Mouse (Mus musculus): Measurements from ENCODE around the gene Lix1l. TPM values are rescaled to one million over a fixed set of nuclear protein-coding genes. Genes with fewer than 3 reads are reported as not detected.

Gene Lix1l
- total RNA-seq, 2 experiments from 2014 or later, result 29.9 to 30.5 TPM

GRCm38 (mm10) chr3:96566661-96567450 lies 34.1 kb upstream of the Lix1l start:
- no peak for DNase-seq

DNA sequence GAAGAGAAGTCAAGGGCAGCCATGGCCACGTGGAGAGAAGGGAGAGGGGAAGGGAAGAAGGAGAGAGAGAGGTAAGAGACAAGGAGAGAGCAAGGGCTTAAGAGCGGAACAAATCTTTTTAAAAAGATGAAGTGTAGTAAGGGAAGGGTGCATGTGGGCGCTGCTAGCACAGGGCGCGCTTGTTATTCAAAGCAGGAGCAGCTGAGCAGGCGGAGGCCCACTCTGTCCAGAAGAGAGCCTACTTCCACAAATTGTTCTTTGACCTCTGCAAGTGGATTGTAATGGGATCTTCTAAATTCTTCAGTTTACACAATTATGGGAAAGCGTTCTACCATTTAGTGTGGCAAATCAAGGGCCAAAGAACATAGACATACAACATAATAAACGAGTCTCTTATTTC lies 32.3 kb upstream of the Lix1l start:
- DNase-seq, result no peak

DNA sequence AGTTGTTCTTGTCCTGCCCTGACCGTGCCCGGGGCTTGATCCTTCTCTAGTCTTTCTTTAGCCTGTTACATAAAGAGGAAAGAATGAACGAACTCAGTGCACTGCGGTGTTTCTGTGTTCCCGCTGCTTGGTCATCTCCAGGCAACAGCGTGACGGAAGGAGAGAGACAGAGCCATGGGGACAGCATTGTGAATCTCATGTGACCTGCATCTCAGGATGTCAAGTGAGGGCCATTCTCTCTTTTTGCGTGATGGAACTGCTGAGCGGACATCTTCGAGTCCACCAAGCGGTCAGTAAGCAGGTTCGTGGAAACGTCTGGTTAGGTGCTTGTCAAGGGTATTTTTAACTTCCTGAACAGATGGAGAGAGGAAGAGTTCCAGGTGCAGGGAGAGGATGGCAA lies 31.4 kb upstream of the Lix1l start:
- no peak for DNase-seq

DNA sequence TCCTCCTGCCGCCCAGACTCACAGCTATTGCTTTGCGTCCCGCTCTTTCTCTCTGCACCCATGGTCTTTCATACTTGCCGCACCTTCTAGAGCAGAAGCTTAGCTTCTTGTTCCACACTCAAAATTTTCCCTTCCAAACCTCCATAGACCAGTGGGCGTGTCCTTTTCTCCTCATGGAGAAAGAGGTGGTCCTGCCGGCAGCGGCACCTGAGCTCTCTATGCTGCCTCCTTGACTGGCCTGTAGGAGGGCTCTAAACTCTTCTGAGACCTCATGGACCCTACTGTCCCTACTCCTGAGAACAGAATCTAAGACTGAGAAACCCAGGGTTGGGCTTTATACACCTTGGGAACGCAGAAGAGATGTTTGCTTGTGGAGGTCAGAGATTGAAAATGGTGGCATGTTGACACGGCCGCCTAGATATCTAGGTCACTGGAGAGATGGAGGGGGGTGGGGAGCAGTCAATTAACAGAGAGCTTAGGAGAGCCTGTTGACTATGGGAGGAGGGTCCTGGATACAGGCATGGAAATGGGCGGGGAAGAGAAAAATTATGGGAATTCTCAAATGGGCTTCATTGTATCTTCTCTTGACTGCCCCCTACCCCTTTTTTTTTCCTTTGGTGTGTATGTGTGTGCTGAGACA lies 30.9 kb upstream of the Lix1l start:
- DNase-seq, result no peak

- DNase-seq, result no peak
These were observed 30.3 kb upstream of the Lix1l start for GRCm38 (mm10) chr3:96570643-96571042.

DNA sequence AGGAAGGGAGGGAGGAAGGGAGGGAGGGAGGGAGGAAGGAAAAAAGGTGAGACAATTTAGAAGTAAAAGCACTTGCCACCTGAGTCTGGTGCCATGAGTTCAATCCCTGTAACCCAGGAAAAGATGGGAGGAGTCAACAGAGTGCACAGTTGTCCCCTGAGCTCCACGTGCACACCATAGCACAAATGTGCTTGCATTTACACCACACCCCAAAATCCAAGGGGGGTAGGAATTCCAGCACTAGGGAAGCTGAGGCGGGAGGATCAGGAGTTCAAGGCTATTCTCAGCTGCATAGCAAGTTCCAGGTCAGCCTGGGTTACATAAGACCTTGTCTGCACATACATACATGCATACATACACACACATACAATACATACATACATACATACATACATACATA lies 29.6 kb upstream of the Lix1l start:
- no peak for DNase-seq

DNA sequence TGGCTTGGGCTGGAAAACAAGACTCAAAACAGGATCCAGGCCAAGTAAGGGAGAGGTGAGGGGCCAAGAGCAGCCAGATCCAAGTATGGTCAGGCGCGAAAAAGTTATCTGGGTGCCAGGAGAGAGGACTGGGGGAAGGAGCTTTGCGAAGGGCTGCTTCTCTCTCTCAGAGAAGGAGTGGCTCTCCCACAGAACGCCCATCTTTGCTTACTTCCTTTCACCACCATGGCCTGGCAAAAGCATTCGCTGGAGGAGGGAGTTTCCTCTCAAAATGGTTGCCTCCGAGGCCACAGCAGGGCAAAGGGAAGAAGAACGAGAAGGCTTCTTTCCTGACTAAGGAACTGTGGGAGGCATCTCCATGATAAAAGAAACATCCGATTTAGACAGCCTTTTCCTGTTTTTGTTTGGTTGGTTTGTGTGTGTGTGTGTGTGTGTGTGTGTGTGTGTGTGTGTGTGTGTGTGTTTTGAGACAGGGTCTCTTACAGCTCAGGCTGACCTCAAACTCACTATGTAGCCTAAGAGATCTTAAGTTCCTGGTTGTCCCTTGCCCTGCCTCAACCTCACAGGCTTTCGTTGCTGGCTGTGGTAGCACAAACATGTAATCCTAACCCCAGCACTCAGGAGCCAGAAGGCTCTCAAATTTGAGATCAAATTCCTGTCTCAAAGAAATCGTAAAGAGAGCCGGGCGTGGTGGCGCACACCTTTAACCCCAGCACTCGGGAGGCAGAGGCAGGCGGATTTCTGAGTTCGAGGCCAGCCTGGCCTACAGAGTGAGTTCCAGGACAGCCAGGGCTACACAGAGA lies 28.9 kb upstream of the Lix1l start:
- DNase-seq, result no peak

DNA sequence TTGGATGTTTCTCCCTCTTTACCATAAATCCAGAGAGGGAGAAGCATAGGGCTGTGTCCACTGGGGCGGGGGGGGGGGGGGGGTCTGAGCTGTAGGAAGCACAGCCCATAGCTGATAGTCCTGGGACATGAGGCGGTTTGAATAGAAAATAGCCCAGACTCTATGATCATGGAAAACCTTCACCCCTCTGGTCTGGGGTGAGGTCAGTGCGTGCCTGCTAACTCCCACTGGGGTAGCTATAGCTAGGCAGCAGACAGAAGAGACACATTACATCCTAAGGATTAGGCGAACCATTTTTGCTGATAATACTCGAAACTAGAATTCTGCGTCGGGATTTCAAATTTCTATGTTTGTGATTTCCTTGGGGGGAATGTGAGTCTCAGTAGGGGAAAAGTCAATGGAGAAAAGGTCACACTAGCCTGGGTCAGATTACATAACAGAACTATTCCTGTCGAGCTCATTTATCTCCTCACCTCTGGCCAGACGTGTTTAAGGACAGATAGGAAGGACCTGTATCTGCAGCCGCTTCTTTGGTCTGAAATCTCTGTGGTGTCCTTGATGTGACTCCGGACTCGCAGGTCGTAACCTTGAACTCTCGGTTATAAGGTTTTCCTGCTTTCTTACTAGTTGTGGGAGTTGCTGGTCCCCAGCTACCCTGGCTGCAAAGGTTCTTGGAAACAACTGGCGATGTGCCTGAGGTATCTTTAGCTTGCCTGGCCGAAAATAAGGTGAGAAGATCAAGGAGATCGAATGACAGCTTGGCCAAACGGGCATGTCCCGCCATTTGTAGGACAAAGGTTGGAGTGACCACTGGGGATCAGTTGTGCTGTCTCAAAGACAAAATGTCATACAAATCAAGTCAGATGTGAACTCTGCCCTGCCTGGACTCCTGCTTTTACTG lies 27.1 kb upstream of the Lix1l start:
- no peak for DNase-seq

GRCm38 (mm10) chr3:96575272-96575984 lies 25.5 kb upstream of the Lix1l start:
- DNase-seq, result no peak

DNA sequence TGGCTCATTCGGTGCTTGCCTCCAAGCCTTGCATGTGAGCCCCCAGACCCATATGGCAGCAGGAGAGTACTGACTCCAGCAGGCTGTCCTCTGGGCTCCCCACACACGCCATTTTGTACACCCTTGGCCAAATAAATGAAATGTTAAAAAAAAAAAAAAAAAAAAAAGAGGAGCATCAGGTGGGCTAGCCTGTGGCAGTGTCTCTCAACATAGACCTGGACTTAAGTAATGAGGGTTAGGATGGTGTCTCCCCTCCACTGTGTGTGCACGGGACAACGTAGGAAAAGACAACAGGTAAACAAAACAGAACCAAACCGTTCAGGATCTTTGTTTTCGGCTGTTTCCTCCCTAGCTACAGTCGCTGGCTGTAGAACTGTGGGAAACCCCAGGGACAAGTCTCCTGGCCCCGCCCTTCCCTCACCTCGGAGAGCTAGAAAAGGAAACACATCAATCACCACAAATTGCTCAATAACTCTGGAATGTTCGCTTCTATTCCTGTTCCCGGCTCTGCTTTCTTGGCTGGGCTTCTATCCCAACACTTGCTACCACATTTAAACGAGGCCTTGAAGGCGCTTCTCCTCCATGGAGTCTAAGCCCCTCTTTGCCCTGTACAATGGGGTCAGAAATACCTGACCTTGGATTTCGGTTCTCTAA lies 24.8 kb upstream of the Lix1l start:
- no peak for DNase-seq

DNA sequence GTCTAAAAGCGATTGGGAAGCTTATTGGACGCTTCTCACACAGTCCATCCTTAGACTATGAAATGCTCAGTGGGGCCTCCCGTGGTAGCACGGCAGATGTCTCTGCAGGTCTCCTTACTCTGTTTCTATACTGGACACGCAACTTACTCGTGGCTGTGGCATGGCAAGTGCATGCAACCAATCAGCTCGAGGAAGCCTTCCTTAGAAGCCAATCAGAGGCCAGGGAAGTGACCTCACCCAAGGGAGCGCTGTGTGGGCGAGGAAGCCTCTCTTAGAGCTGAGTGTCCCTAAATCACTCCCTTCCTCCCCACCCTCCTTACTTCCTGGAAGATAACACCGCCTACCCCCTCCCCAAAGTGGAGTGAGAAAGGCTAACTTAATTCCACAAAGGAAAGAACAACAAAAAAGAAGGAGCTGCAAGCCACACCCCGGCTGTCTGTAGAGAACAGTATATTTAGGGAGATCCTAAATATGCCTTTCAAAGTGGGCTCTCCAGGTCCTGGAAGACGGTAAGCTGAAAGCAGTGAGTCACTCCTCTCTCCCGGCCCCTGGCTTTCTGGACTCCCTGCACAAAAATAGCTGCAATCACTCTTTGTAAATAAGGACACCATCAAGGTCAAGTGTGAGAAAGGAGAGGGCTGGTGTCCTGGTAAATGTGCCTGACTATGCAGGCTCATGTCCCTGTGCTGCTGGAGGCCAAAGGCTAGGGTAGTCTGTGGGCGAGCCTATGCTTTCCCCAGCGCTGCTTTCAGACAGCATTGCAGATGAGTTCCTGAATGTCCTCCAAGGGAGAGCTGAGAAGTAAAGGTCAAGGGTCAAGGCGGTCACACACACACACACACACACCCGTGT lies 24.0 kb upstream of the Lix1l start, which contains the start of gene Gm16253:
Gm16253 (plus strand) TSS at position 295 of the 852 bp plus-strand sequence.
- peak; percentile 60 to 68 for DNase-seq

DNA sequence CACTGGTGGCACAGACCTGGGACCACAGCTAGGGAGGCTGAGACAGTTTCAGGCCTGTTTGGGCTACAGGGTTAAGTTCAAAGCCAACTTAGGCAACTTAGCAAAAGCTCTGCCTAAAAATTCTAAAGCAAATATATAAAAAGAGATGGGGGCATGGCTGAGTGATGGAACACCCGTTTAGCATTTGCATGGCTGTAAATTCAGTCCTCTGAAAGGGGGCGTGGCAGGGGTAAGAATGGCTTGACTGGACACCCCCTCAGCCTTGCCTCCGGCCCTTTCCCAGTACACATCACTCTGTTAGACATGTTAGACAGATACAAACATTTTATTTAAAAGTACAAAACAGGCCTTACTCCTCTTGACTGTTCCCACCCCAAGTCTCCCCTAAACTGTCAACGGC lies 23.4 kb upstream of the Lix1l start:
- DNase-seq, result no peak

- no peak for DNase-seq
These were observed 22.2 kb upstream of the Lix1l start for GRCm38 (mm10) chr3:96578561-96579238.

DNA sequence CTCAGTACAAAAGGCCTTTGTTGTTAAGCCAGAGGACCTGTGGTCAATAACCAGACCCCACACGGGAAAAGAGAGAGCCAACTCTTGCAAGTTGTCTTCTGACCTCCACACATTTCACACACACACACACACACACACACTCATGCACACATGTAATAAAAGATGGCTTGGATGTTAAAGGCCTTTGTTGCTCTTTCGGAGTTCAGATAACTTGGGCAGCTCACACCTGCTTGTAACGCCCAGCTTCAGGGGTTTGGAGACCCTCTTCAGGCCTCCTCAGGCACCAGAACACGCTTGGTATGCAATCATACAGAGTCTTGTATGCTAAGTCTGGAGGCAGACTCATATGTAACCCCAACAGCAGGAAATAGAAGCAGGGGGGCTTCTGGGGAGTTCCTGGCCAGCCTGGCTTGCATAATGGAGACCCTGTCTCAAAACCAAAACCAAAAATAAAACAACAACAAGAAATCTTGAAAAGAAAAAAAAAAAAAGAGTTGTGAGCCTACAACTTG lies 21.7 kb upstream of the Lix1l start:
- DNase-seq, result no peak

- peak; percentile 91 for DNase-seq
These were observed 21.0 kb upstream of the Lix1l start for GRCm38 (mm10) chr3:96579885-96580454.

- DNase-seq, result no peak
These were observed 19.8 kb upstream of the Lix1l start for GRCm38 (mm10) chr3:96581141-96581540.

- DNase-seq, result no peak
These were observed 19.0 kb upstream of the Lix1l start for GRCm38 (mm10) chr3:96581771-96582515.

DNA sequence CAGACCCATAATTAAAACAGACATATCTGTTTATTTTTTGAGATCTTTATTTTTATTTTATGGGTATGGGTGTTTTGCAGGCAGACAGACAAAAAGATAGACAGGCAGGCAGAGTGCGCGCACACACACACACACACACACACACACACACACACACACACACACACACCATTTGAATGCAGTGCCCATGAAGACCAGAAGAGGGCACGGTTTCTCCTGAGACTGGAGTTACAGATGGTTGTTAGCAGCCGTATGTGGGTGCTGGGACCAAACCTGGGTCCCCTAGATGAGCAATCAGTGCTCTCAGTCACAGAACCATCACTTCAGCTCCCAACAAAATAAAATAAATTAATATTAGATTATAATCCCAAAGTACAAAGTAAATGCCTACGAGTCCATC lies 17.6 kb upstream of the Lix1l start:
- DNase-seq, result no peak

Measured in layer of hippocampus, postnatal 36 days (tissue).